Mouse (Mus musculus) embryonic facial prominence, embryonic 14.5 days (tissue): Measurements from ENCODE around the gene Ptpn11. TPM values are rescaled to one million over a fixed set of nuclear protein-coding genes. Genes with fewer than 3 reads are reported as not detected.
A peak's percentile ranks its signal among the peaks of the same experiment; 100 is the strongest.

Experiments used
- ATAC-seq: fragments of 200-750 bp; cut with Nextera tagmentation; 2 replicates; pipeline ENCODE4 v1.8.0; 2017; ENCODE audit warnings: low read depth, moderate number of reproducible peaks, moderate TSS enrichment
- DNase-seq: peaks from one replicate; pipeline ENCODE4 v3.0.0-alpha.2; 2015; ENCODE audit warnings: low spot score
- H3K27ac ChIP-seq: fragments of 300-500 bp; sonication (generic); replicated peaks from 2 replicates; pipeline ENCODE4 v1.5.1; 2014; ENCODE audit warnings: low read depth, mild to moderate bottlenecking, low read length, moderate library complexity
- H3K27me3 ChIP-seq: fragments of 300-500 bp; sonication (generic); replicated peaks from 2 replicates; pipeline ENCODE4 v1.6.1; 2014; ENCODE audit warnings: low read length; ENCODE audit not compliant: control insufficient read depth, insufficient read depth
- H3K36me3 ChIP-seq: fragments of 300-500 bp; sonication (generic); 2 replicates; pipeline ENCODE4 v1.6.1; 2014; ENCODE audit warnings: low read length, mixed read lengths; ENCODE audit not compliant: control insufficient read depth, insufficient read depth
- H3K4me1 ChIP-seq: fragments of 300-500 bp; sonication (generic); 2 replicates; pipeline ENCODE4 v1.6.1; 2014; ENCODE audit warnings: antibody characterized with exemption, low read length; ENCODE audit not compliant: control insufficient read depth, insufficient read depth
- H3K4me2 ChIP-seq: fragments of 300-500 bp; sonication (generic); 2 replicates; pipeline ENCODE4 v1.6.1; 2014; ENCODE audit warnings: low read depth, mild to moderate bottlenecking, low read length, moderate library complexity, mixed read lengths
- H3K4me3 ChIP-seq: fragments of 300-500 bp; sonication (generic); 2 replicates; pipeline ENCODE4 v1.5.1; 2014; ENCODE audit warnings: low read depth, mild to moderate bottlenecking, low read length
- H3K9ac ChIP-seq: fragments of 300-500 bp; sonication (generic); 2 replicates; pipeline ENCODE4 v1.6.1; 2014; ENCODE audit warnings: low read depth, mild to moderate bottlenecking, low read length, moderate library complexity, mixed read lengths
- H3K9me3 ChIP-seq: fragments of 300-500 bp; sonication (generic); 2 replicates; pipeline ENCODE4 v1.6.1; 2016; ENCODE audit warnings: low read length; ENCODE audit not compliant: control insufficient read depth
- WGBS: fragments of 180-500 bp; shearing (Covaris S2); extraction: QIAGEN DNeasy Blood & Tissue Kit; methylation state at CpG from one replicate; pipeline ENCODE4 v1.1.7; 2014; 5-methylcytosine and 5-hydroxymethylcytosine counted together
- polyA plus RNA-seq: library from polyadenylated mRNA; unstranded; fragments of >200 nt; fragmentation: Nextera tagmentation; extraction: Ambion mirVana; gene quantifications from 2 replicates; pipeline ENCODE4 v1.2.1, GENCODE M21; 2014

Ptpn11 gene
- polyA plus RNA-seq, 1 experiment from 2014 or later, result 25.8 TPM

DNA sequence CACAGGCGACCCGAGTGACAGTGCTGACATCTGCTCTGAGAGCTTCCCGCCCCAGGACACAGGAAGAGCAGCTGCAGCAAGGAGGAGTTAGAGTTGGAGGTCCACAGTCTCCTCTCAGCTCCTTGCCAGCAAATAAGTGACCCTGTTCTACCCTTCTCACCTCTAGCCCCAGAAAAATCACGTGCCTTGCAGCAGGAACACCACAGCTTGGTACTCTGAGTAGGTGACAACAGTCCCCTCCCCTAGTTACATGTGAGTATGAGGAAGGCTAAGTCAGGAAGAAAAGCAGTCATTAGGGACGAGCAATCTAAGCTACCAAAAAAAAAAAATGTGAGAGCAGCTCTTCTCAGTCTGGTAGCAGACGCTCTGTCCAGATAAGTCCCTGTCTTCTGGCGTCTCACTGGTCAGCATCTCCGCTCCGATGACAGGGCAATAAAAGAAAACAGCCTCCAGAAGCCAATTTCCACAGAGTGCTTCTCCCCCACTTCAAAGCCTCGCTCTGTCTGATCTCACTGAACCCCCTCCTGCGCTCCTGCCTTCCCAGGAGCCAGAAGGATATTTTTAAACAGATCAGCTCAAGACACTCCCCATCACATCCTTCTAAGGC, 6.1 kb downstream of the Ptpn11 start:
- Histone ChIP-seq H3K27ac (no peak overlapping the region), H3K27me3 (no peaks in the 10 kb centered on the region), H3K9me3 (no peaks in the 10 kb centered on the region), H3K9ac (0 out of 2 replicates have a peak overlapping the region, but pooled peaks have one; percentile 5), H3K4me1 (peaks cover 4% of the 10 kb centered on the region; the same call in 1 of the 2 replicates), H3K4me3 (no peak overlapping the region), H3K36me3 (no peaks in the 10 kb centered on the region), H3K4me2 (no peak overlapping the region)
- ATAC-seq (no peak), DNase-seq (peak; percentile 12)
- 49% methylated on average over 11 of the region's 11 CpGs for WGBS

DNA sequence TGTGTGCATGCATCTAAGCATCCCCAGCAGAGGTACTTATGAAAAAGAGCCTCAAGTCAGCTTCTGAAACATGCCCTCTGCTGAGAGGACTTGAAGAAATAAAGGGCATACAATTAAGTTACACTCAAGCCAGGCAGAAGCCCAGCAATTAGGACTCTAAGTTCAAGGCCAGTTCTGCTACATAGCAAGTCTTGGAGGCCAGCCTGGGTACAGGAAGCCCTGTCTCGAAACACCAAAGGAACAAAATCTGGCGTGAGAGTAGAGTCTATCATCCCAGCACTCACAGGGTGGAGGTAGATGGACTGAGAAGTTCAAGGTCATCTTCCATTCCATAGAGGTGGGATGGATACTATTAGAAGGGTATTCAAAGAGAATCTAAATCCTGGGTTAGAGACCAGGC, 6.8 kb downstream of the Ptpn11 start:
- Histone ChIP-seq H3K4me2 (no peak overlapping the region), H3K4me3 (no peak overlapping the region), H3K27ac (no peak overlapping the region), H3K9me3 (no peaks in the 10 kb centered on the region), H3K9ac (no peak overlapping the region), H3K27me3 (no peaks in the 10 kb centered on the region), H3K4me1 (peaks cover 3% of the 10 kb centered on the region; the same call in 1 of the 2 replicates), H3K36me3 (no peaks in the 10 kb centered on the region)
- WGBS, result 84% methylated on average over 2 of the region's 2 CpGs
- DNase-seq, result no peak
- ATAC-seq, result no peak

DNA sequence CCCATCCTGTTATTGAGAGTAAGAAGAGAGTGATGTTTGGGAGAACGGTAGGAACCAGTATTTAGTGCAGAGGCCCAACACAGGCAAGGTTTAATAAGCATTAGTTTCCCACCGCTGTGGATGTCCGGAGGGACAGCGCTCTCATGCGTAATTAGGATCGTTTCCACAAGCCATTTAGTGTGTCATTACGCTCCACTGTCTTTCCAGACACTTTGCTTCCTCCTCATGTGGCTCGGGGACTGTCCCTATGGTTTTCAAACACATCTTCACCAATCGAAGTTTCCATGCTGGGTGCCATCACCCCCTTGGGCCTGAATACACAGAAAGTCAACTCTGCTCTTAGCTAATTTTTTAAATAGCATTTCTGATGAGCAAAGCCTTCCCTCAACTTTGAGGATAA, 7.9 kb downstream of the Ptpn11 start:
- no peak overlapping the region for H3K4me2 ChIP-seq
- no peak for ATAC-seq
- whole genome bisulfite sequencing, result 72% methylated on average over 9 of the region's 9 CpGs
- no peak overlapping the region for H3K9ac ChIP-seq
- H3K4me1 ChIP-seq, result no peaks in the 10 kb centered on the region
- H3K4me3 ChIP-seq, result no peak overlapping the region
- no peaks in the 10 kb centered on the region for H3K36me3 ChIP-seq
- no peak overlapping the region for H3K27ac ChIP-seq
- no peaks in the 10 kb centered on the region for H3K27me3 ChIP-seq
- DNase-seq, result no peak
- no peaks in the 10 kb centered on the region for H3K9me3 ChIP-seq

DNA sequence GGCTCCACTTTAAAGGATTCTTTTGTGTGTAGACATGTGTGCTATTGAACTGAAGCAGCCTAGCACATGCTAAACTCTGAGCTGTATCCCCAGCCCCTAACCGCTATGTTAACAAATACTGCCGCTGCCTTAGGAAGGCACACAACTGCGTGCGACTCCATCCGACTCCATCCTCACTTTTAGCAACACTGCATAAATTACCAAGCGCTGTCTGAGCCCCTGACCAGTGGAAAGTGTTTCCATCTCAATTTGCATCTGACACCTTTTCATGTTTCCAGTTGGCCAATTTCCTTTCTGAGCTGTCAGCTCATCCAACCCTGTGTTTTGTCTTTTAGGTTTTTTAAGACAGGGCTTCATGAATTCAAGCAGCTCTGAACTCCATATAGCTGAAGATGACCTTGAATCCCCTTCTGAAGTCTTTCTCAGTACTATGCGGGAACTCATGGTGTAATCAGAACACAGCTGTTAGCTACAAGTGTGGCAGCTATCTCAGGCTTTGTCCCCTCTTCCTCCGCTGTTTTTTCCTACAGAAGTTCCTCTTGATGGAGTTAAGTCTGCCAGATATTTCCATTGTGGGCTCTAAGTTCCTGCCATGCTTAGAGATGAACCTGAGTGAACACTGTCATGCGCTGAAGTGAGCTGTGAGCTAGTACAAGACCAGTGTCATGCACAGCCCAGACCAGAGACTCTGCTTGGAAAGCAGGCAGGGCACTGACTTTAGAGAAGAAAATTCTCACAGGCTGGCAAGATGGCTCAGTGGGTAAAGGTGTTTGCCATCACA, 11.9 kb downstream of the Ptpn11 start:
- no peak overlapping the region for H3K27ac ChIP-seq
- no peak for ATAC-seq
- 83% methylated on average over 9 of the region's 9 CpGs for WGBS

DNA sequence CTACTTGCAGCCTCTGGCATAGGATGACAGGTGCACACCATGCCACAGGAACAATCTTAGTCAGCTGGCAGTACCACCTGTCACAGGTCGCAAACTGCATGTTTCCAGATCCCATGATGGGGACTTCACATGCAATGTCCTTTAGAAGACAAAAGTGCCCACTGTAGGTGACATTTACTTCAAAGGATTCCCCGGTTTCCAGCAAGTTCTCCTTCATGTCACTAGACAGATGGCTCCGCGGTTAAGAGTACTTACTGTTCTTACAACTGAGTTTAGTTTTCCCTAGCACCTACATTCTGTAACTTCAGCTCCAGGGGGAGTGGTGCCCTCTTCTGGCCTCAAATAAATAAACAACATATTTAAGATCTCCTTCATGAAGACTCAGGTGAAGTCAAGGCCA, 18.4 kb downstream of the Ptpn11 start:
- Histone ChIP-seq H3K36me3 (peaks cover 31% of the 10 kb centered on the region), H3K27ac (no peak overlapping the region), H3K4me1 (no peaks in the 10 kb centered on the region), H3K27me3 (no peaks in the 10 kb centered on the region), H3K9me3 (no peaks in the 10 kb centered on the region), H3K9ac (no peak overlapping the region), H3K4me3 (no peak overlapping the region), H3K4me2 (no peak overlapping the region)
- DNase-seq (no peak), ATAC-seq (no peak)
- WGBS, result 87% methylated on average over 4 of the region's 4 CpGs

More for the DNA sequence above, 11.9 kb downstream of the Ptpn11 start:
- DNase-seq, result no peak
- H3K9me3 ChIP-seq, result no peaks in the 10 kb centered on the region
- H3K4me3 ChIP-seq, result no peak overlapping the region
- H3K27me3 ChIP-seq, result no peaks in the 10 kb centered on the region
- peaks cover 6% of the 10 kb centered on the region; the same call in 1 of the 2 replicates for H3K36me3 ChIP-seq
- no peaks in the 10 kb centered on the region for H3K4me1 ChIP-seq
- no peak overlapping the region for H3K4me2 ChIP-seq
- no peak overlapping the region for H3K9ac ChIP-seq

DNA sequence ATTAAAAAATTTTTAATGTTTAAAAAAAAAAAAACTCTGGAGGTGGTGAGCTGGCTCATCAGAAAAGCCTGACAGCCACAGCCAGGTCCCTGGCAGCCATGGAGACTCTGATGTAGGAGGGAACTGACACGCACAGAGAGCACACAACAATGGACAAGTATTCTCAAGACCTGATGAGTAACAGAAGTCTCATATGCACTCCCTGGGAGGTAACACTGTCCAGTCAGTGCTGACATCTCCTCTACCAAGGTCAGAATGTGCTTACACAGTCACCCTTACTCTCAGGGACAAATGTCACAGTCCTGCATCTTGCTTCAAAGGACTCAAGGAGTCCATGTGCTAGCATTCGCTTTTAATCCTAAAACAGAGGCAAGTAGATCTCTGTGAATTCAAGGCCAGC, 21.6 kb downstream of the Ptpn11 start:
- Histone ChIP-seq H3K4me1 (no peaks in the 10 kb centered on the region), H3K36me3 (peaks cover 58% of the 10 kb centered on the region), H3K4me2 (no peak overlapping the region), H3K27ac (no peak overlapping the region), H3K4me3 (no peak overlapping the region), H3K9ac (no peak overlapping the region), H3K9me3 (no peaks in the 10 kb centered on the region), H3K27me3 (no peaks in the 10 kb centered on the region)
- ATAC-seq, result no peak
- no peak for DNase-seq
- WGBS, result 84% methylated on average over 2 of the region's 2 CpGs

DNA sequence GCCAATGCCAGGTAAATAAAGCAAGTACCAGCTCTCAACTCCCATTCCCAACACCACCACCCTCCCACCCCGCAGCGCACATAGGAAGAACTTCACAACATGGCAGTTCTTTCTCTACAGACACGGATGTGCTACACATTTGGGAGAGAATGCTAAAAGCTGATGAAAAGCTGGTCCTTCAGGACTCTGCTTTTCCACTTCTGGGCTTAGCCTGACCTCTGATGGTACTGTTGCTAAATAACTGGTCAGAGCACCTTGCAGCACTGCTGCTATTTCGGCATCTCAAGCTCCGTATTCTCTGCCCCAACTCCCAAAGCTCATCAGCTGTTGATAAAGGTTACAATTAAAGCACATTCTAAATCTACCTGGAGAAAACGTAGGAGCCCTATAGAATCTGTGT, 24.3 kb downstream of the Ptpn11 start:
- Histone ChIP-seq H3K4me1 (no peaks in the 10 kb centered on the region), H3K27ac (no peak overlapping the region), H3K27me3 (no peaks in the 10 kb centered on the region), H3K4me2 (no peak overlapping the region), H3K9ac (no peak overlapping the region), H3K36me3 (peaks cover 79% of the 10 kb centered on the region), H3K4me3 (no peak overlapping the region), H3K9me3 (no peaks in the 10 kb centered on the region)
- no peak for ATAC-seq
- 97% methylated on average over 6 of the region's 6 CpGs for WGBS
- DNase-seq, result no peak

DNA sequence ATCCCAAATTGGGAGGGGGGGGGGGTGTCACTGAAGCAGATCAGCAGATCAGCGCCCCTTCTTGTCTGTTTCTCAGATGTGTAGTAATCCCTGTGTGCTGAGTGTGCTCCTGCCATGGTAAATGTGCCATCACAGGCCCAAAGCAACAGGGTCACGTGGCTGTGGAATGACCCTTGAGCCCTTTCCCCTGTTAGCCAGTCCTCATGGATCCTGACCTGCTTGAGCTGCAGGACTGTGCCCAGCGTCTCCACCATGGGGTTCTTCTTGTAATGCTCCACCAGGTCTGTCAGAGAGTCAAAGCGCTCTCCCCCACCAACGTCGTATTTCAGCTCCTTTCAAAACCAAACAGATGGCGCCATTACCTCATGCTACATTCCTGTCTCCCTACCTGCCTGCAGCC, 28.3 kb downstream of the Ptpn11 start:
- Histone ChIP-seq H3K4me3 (no peak overlapping the region), H3K36me3 (peaks cover 97% of the 10 kb centered on the region), H3K27me3 (no peaks in the 10 kb centered on the region), H3K27ac (no peak overlapping the region), H3K4me1 (no peaks in the 10 kb centered on the region), H3K4me2 (no peak overlapping the region), H3K9ac (no peak overlapping the region), H3K9me3 (no peaks in the 10 kb centered on the region)
- DNase-seq, result no peak
- 83% methylated on average over 7 of the region's 7 CpGs for WGBS
- no peak for ATAC-seq

DNA sequence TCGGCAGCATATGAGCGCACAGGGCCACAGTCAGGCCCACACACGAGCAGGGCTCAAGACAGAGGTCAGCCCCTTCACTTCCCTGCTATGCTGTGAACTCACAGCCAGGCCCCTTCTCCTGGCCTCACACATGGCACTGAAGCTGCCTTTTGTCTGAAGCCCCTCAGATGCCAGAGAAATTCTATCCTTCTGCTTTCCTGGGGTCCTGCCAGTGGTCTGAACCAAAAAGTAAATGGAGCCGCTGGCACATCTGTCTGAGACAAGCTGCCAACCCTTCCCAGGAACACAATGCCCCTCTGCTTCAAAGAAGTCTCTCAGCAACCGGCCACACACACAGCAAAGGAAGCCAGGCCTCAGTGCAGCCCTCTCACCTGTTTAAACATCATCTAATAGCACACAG, 28.9 kb downstream of the Ptpn11 start:
- WGBS, result 71% methylated on average over 5 of the region's 5 CpGs
- H3K27ac ChIP-seq, result no peak overlapping the region
- ATAC-seq (no peak; the same call in 1 of the 2 replicates), DNase-seq (peak; percentile 16)
- H3K36me3 ChIP-seq, result peaks cover 97% of the 10 kb centered on the region
- H3K9me3 ChIP-seq, result no peaks in the 10 kb centered on the region
- H3K4me1 ChIP-seq, result no peaks in the 10 kb centered on the region
- H3K4me2 ChIP-seq, result no peak overlapping the region
- no peak overlapping the region for H3K4me3 ChIP-seq
- no peaks in the 10 kb centered on the region for H3K27me3 ChIP-seq
- no peak overlapping the region for H3K9ac ChIP-seq
